Mouse (Mus musculus): ENCODE results near the gene Zcwpw1.
"Not testable (repeated sequence)": the region's sequence is repeated elsewhere in the genome, so short reads cannot be mapped to it uniquely, and the experiment has no call there.

Gene Zcwpw1

GRCm38 (mm10) chr5:137836611-137837010 is 49.0 kb downstream of the Zcwpw1 start:
- no peak for DNase-seq

- DNase-seq: not testable (repeated sequence)
Observed at GRCm38 (mm10) chr5:137837110-137837509, 49.5 kb downstream of the Zcwpw1 start.

GRCm38 (mm10) chr5:137850313-137850712 is 62.7 kb downstream of the Zcwpw1 start:
- DNase-seq: not testable (repeated sequence)

GRCm38 (mm10) chr5:137854907-137855306 is 67.3 kb downstream of the Zcwpw1 start:
- not testable (repeated sequence) for DNase-seq

- not testable (repeated sequence) for DNase-seq
Observed at GRCm38 (mm10) chr5:137856870-137857269, 69.3 kb downstream of the Zcwpw1 start.

GRCm38 (mm10) chr5:137857960-137858710 is 70.5 kb downstream of the Zcwpw1 start, which contains the start of gene Pilrb1:
TSS of gene Pilrb1 (minus strand) at chr5:137858106.
- not testable (repeated sequence) for DNase-seq

GRCm38 (mm10) chr5:137864008-137864407 is 76.4 kb downstream of the Zcwpw1 start:
- DNase-seq: not testable (repeated sequence)

GRCm38 (mm10) chr5:137868600-137868999 is 81.0 kb downstream of the Zcwpw1 start:
- DNase-seq: not testable (repeated sequence)

GRCm38 (mm10) chr5:137871644-137872380 is 84.2 kb downstream of the Zcwpw1 start, which contains the start of gene Pilrb2:
TSS of gene Pilrb2 (minus strand) at chr5:137871815.
- not testable (repeated sequence) for DNase-seq

All from right cerebral cortex, postnatal 4 days (tissue).